Mouse (Mus musculus) c-Kit-positive CD71-positive TER-119-positive erythroid progenitor cells, embryonic 14.5 days (primary cell): ENCODE data around the gene Mtcl1.

Experiments
- DNase-seq: peaks from one replicate; pipeline ENCODE4 v3.0.0-alpha.2; 2013; ENCODE audit warnings: low spot score

Mtcl1 gene

DNA sequence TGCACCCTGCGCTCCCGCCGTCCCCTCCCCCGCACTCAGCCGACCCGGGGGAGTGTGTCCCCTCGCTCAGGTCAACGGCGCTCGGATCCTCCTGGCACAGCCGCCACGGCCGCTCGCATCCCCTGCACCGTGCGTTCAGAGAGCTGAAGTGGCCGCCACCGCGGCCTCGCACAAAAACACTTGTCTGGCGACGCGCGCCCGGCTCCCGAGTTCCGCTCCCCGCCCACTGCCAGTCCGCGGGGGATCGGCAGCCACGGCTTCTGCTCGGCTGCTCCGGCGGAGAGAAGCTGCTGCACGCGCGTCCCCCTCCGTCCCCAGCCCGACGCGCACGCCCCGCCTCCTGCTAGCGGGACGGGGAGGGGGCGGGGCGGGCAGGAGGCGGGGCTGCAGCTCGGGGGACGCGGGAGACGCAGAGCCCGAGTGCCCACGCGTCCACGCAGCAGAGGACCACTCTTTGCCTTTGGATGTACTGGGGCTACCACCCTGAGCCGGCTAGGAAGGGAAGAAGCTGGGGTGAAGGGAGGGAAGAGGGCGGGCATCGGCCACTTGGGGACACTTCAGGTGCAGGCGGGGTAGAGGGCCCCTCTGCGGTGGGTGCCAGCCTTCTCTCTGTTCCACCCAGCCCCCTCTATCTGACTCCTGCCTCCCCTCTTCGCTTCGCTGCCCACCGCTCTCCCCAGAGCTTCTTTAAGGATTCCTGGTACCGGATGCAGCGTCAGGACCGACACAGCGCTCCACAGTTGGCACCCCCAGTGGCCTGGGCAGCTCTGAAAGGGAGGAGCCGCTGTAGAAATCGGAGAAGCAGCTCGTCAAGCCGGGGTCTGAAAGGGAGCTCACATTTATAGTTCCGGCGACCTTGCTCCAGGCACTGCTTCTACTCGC, at the start of gene Mtcl1:
Mtcl1 (minus strand) TSS at position 291 of the 882 bp plus-strand sequence.
- no peak for DNase-seq

- no peak for DNase-seq
Observed at GRCm38 (mm10) chr17:66498598-66498997, 49.0 kb upstream of the Mtcl1 start.

DNA sequence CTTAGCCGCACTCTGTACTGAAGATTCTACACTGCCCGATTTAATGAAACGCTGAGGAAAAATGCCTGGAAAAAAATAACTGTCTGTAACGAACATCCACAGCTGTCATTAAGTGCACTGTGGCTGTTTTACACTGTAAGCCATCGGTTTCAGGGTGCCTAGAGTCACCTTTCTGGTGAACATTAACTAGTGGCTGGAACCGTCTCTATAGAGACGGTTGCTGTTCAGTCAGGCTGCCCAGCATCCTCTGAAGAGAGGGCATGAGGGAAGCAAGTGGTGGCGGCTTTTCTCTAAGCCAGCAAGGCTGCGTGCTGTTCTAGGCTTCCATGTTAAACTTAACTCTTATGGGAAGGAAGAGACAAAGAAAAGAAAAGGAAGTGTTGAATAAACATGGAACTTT, 47.0 kb upstream of the Mtcl1 start:
- no peak for DNase-seq

- peak; percentile 46 for DNase-seq
Observed at GRCm38 (mm10) chr17:66490022-66490601, 40.6 kb upstream of the Mtcl1 start.

GRCm38 (mm10) chr17:66486576-66486975, 37.0 kb upstream of the Mtcl1 start:
- no peak for DNase-seq

- DNase-seq = peak; percentile 40
Observed at GRCm38 (mm10) chr17:66485742-66486141, 36.2 kb upstream of the Mtcl1 start.

- no peak for DNase-seq
Observed at GRCm38 (mm10) chr17:66484965-66485364, 35.4 kb upstream of the Mtcl1 start.

DNA sequence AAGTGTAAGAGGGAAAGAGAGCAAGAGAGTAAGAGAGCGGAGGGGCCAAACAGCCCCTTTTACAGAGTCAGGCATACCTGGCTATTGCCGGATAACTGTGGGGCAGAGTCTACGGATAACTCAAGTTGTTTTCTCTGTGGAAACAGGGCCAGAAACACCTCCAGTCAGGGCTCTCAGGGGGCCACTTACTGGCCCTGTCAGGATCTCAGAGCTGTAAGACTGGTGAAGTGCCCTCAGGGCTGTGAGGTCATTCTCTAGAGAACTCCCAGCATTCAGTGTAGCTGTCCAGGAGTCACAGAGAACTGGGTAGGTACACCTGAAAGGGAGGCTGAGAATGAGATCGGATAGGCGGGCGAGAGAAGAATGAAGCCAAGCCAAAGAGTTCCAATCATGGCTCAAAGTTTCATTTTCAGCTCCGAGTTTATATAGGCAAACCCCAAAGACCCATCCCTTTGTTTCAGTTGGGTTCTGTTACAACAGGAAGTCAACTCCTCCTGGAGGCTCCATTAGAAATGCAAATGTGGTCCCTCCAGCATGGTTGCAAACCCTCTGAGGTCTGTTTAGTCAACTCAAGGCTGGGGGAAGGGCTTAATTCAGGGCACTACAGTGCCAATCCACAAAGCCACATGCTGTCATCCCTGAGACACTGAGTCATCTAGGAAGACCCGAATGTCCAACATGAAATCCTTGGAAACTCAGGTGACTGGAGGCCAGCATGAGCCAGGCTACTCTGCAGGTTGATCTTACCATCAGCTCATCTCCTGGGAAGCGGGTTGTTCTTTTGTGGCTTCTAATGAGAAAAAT, 34.3 kb upstream of the Mtcl1 start:
- DNase-seq = no peak

DNA sequence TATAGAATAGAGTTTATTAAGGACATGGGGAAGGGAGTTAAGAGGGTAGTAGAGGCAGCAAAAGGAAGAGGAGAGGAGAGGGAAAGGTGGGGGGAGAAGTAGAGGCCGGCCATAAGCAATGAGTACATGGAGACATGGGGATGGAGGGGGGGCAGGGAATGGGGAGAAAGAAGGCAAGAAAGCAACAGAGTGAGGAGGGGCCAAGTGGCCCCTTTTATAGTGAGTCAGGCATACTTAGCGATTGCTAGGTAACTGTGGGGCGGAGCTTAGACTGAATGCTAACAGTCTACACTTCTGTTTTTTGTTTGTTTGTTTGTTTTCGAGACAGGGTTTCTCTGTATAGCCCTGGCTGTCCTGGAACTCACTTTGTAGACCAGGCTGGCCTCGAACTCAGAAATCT, 31.7 kb upstream of the Mtcl1 start:
- DNase-seq = no peak

GRCm38 (mm10) chr17:66480491-66481278, 31.1 kb upstream of the Mtcl1 start:
- DNase-seq = no peak

DNA sequence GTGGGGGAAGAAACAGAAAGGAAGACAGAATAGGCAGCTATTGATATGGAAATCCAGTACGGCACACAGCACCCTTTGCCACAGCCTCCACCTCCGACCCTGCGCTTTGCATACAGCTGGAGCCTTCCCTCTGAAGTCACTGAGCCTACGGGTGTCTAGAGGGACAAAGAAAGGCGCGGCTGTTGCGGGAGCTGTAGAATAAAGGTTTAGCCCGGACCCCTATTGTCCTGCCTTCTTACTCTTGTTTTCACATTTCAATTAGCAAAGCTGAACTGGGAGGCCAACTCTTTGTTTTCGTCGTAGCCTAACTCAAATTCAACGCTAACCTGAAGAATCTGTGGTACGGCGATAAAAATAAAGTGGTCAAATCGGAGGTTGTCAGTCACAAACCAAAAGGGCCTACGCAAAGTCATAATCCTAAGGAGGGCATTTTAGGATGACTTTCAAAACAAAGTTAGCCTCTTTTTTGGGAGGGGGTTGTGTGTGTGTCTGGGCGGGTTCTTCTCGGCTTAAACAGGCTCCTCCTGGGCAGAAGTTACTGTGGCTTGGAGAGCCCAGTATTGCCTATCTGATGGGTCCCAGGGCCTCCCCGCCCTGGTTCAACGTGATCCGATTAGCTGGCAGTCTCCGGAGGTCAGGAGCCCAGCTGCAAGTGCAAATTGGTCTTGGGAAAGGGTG, 30.4 kb upstream of the Mtcl1 start:
- DNase-seq = peak; percentile 46

GRCm38 (mm10) chr17:66479311-66479710, 29.8 kb upstream of the Mtcl1 start:
- peak; percentile 23 for DNase-seq

DNA sequence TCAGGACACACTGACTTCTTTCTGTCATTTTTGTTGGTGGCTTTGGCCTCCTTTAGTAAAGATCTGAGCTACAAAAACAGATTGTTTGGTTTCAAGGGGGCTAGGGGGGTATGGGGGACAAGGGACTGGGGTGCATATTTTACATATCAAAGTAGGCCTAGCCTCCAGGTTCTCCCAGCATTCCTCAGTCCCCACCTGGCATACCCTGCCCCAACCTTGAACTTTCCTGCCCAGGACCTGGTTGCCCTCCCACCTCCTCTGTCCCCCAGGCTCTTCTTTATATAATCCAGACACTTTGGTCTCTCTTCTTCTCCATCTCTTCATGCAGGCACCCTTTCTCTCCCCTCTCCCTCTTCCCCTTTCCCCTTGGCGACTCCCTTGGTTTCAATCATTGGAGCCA, 23.7 kb upstream of the Mtcl1 start:
- DNase-seq = no peak

- no peak for DNase-seq
Observed at GRCm38 (mm10) chr17:66471775-66472174, 22.2 kb upstream of the Mtcl1 start.

- DNase-seq = no peak
Observed at GRCm38 (mm10) chr17:66471252-66471651, 21.7 kb upstream of the Mtcl1 start.

DNA sequence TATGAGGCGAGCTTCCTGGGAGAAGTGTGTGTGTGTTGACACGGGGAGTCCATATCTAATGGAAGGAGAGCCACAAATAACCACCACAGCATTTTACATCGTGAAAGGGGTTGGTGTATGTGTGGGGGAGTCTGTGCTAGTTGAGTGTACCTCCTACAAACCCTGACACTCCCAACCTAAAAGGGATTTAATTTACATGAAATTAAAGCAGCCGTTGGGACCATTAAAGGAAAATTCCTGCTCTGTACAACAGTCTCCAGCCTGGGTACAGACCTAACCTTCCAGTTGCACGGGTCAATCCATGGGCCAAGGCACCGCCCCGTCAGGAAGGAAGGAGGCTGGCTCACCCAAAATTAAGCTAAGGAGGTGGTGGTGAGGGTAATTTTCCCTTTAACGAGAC, 20.5 kb upstream of the Mtcl1 start:
- no peak for DNase-seq

DNA sequence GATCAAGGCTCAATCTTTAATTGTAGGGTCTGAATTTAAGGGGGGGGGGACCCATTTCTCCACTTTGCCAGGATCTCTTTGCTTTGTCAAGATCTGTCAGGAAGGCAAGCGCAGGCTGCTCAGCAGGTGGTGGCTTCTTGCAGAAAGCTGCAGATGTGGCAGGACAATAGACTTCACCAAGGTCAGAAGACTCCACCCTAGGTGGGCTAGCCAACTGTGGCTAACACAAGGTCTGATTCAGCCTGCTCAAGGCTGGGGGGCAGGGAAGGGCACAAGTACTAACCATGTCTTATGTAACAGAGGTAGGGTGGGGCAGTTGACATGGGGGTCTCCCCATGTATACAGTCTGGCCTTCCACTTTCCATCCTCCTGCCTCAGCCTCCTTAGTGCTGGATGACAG, 7.7 kb upstream of the Mtcl1 start:
- no peak for DNase-seq

- DNase-seq = peak; percentile 53
Observed at GRCm38 (mm10) chr17:66451143-66451542, 1.6 kb upstream of the Mtcl1 start.

- DNase-seq = no peak
Observed at GRCm38 (mm10) chr17:66450526-66451070, 1.0 kb upstream of the Mtcl1 start.

DNA sequence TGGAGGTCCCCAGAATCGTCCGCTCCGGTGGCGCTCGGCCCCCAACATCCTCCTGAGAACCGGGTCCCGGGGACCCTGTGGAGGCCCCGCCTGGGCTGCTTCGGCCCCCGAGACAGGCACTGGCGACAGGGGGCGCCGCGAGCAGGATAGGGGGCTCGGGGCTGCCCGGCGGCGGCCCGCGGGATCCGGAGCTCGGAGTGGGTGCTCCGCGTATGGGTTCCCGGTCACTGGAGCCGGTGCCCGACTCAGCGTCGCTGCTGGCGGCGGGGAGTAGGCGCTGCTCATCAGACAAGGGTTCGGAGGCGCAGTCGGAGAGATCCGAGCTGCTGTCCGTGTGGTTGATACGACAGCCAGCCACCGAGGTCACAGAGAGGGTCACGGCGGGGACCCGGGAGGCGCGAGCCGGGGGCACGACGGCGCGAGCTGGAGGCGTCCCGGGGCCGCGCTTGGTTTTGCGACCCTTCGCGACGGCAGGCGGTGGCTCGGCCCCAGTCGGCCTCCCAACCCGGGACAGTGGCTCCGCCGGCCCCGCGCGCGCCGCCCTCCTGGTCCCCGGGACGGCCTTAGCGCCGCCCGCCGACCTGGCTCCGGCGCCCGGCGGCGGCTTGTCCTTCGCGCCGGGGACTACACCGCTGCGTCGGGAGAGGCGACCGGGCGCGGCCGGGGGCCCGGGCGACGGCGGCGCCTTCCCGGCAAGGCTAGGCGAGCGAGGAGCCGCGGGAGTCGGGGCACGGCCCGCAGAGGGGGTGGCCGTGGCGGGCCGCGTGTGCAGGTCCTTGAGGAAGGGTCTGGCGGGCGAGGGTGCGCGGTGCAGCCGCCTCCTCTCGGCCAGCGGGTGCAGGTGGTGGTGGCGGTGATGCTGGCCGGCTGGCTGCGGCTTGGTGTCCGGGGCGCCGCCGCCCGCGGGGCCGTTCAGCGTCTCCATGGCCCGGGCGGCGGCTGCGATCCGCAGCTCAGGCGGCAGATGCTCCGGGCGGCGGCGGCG, 837 bp downstream of the Mtcl1 start:
- no peak for DNase-seq
